20 mouse cellular contexts compared by ENCODE assay signal in genomic region chr13:114406424-114406823, GRCm38 (mm10). TPM values are rescaled to one million over a fixed set of nuclear protein-coding genes. Genes with fewer than 3 reads are reported as not detected.
DNase-seq lines count a peak whose midpoint lies in the region; ATAC-seq lines count a peak whose summit lies in the region.
"Had no signal": no experiment of that assay in that cellular context is flagged by ENCODE, and none has a peak within 500 bp of the region (broad histone marks: within the 10 kb centered on the region; RNA-seq: fewer than 3 reads in every experiment).

No protein-coding gene starts in this region.

- peaks cover 29% of the 10 kb centered on the region for H3K4me1 ChIP-seq in forebrain, embryonic 10.5 days
- H3K4me1 ChIP-seq in forebrain, embryonic 15.5 days, result no peaks in the 10 kb centered on the region
- peaks cover 24% of the 10 kb centered on the region for H3K4me1 ChIP-seq in midbrain, embryonic 11.5 days (ENCODE audit: control insufficient read depth, insufficient read depth, low read length)
- peaks cover 5% of the 10 kb centered on the region; the same call in 1 of the 2 replicates for H3K4me1 ChIP-seq in midbrain, embryonic 16.5 days (ENCODE audit: control insufficient read depth, insufficient read depth, low read length)
- H3K4me1 ChIP-seq: hindbrain, embryonic 15.5 days; limb, embryonic 13.5 days had no signal

- peak overlapping the region; percentile 56; the same call in 1 of the 2 replicates for H3K27ac ChIP-seq in forebrain, embryonic 10.5 days
- no peak overlapping the region for H3K27ac ChIP-seq in forebrain, embryonic 15.5 days (replicated peaks)
- peak overlapping the region; percentile 54; the same call in 1 of the 2 replicates for H3K27ac ChIP-seq in midbrain, embryonic 11.5 days (ENCODE audit: low read depth, low read length)
- H3K27ac ChIP-seq in midbrain, embryonic 16.5 days (ENCODE audit: low read length), result no peak overlapping the region
- H3K27ac ChIP-seq: hindbrain, embryonic 15.5 days; limb, embryonic 13.5 days; liver, embryonic 14.5 days had no signal

- no peaks in the 10 kb centered on the region for H3K36me3 ChIP-seq in forebrain, embryonic 10.5 days (replicated peaks)
- H3K36me3 ChIP-seq in forebrain, embryonic 15.5 days, result no peaks in the 10 kb centered on the region
- H3K36me3 ChIP-seq in midbrain, embryonic 11.5 days (ENCODE audit: control insufficient read depth, insufficient read depth, low read length), result no peaks in the 10 kb centered on the region
- no peaks in the 10 kb centered on the region for H3K36me3 ChIP-seq in midbrain, embryonic 16.5 days (ENCODE audit: control insufficient read depth, insufficient read depth, low read length)
- H3K36me3 ChIP-seq: hindbrain, embryonic 15.5 days; limb, embryonic 13.5 days had no signal

- no peak overlapping the region for H3K9ac ChIP-seq in forebrain, embryonic 15.5 days (replicated peaks)
- no peak overlapping the region for H3K9ac ChIP-seq in midbrain, embryonic 11.5 days (ENCODE audit: low read length)
- no peak overlapping the region for H3K9ac ChIP-seq in midbrain, embryonic 16.5 days (ENCODE audit: low read depth, low read length)
- H3K9ac ChIP-seq: hindbrain, embryonic 15.5 days; limb, embryonic 13.5 days; liver, embryonic 14.5 days had no signal

- ATAC-seq in forebrain, embryonic 15.5 days (replicated peaks), result no peak
- ATAC-seq in midbrain, embryonic 11.5 days (ENCODE audit: low FRiP score), result peak; percentile 96
- ATAC-seq in midbrain, embryonic 16.5 days, result no peak
- ATAC-seq: activated CD4-positive, CD25-positive, alpha-beta regulatory T cell, adult 4 months had no signal

- 3% methylated on average over 5 of the region's 5 CpGs for WGBS in forebrain, embryonic 10.5 days
- WGBS in forebrain, embryonic 15.5 days, result 6% methylated on average over 5 of the region's 5 CpGs
- WGBS in midbrain, embryonic 11.5 days, result 4% methylated on average over 5 of the region's 5 CpGs
- 6% methylated on average over 5 of the region's 5 CpGs for WGBS in midbrain, embryonic 16.5 days

- no peaks in the 10 kb centered on the region for H3K9me3 ChIP-seq in forebrain, embryonic 10.5 days
- no peaks in the 10 kb centered on the region for H3K9me3 ChIP-seq in forebrain, embryonic 15.5 days
- no peaks in the 10 kb centered on the region for H3K9me3 ChIP-seq in midbrain, embryonic 11.5 days (ENCODE audit: control insufficient read depth, low read length)
- no peaks in the 10 kb centered on the region for H3K9me3 ChIP-seq in midbrain, embryonic 16.5 days (replicated peaks; ENCODE audit: control insufficient read depth, low read length, poor library complexity, severe bottlenecking)
- H3K9me3 ChIP-seq: hindbrain, embryonic 15.5 days; limb, embryonic 13.5 days had no signal

- DNase-seq in forebrain, embryonic 10.5 days (ENCODE audit: extremely low spot score, low spot score), result no peak
- peak; percentile 92 for DNase-seq in midbrain, embryonic 11.5 days (ENCODE audit: low spot score, missing footprints)
- DNase-seq in embryo, embryonic 9.5 days (ENCODE audit: extremely low spot score), result peak; percentile 38
- DNase-seq in retina, postnatal 1 day, result peak; percentile 32
- DNase-seq in adrenal gland, postnatal 4 days (ENCODE audit: low spot score in 2 of 2), result no peak
- DNase-seq in left cerebral cortex, postnatal 10 days (ENCODE audit: extremely low spot score in 1 of 2, low spot score in 2 of 2), result no peak
- DNase-seq: adrenal gland, postnatal 25 days; cerebellum, adult 9-11 months; gastrocnemius, postnatal 25 days; kidney, adult 11 months; kidney, postnatal 10 days; right cerebral cortex, postnatal 4 days; thymus, postnatal 25 days had no signal

- no peaks in the 10 kb centered on the region for H3K27me3 ChIP-seq in forebrain, embryonic 10.5 days (ENCODE audit: poor library complexity, severe bottlenecking)
- no peaks in the 10 kb centered on the region for H3K27me3 ChIP-seq in forebrain, embryonic 15.5 days
- H3K27me3 ChIP-seq in midbrain, embryonic 11.5 days (ENCODE audit: control insufficient read depth, insufficient read depth, low read length), result no peaks in the 10 kb centered on the region; the same call in 1 of the 2 replicates
- H3K27me3 ChIP-seq in midbrain, embryonic 16.5 days (ENCODE audit: control insufficient read depth, insufficient read depth, low read depth, low read length), result no peaks in the 10 kb centered on the region
- H3K27me3 ChIP-seq: CH12.LX; hindbrain, embryonic 15.5 days had no signal

- intact Hi-C loops in left cerebral cortex, postnatal 10 days (cut with DNase I), result no loop called here

- no peak overlapping the region for H3K4me2 ChIP-seq in forebrain, embryonic 15.5 days (replicated peaks)
- peak overlapping the region; percentile 34 for H3K4me2 ChIP-seq in midbrain, embryonic 11.5 days
- H3K4me2 ChIP-seq in midbrain, embryonic 16.5 days (ENCODE audit: low read length), result no peak overlapping the region
- H3K4me2 ChIP-seq: hindbrain, embryonic 15.5 days; limb, embryonic 13.5 days had no signal

- peak overlapping the region; percentile 10; the same call in 1 of the 2 replicates for H3K4me3 ChIP-seq in forebrain, embryonic 10.5 days
- H3K4me3 ChIP-seq in forebrain, embryonic 15.5 days, result no peak overlapping the region
- no peak overlapping the region for H3K4me3 ChIP-seq in midbrain, embryonic 11.5 days (ENCODE audit: low read depth, low read length)
- H3K4me3 ChIP-seq in midbrain, embryonic 16.5 days (ENCODE audit: low read depth, low read length), result no peak overlapping the region
- H3K4me3 ChIP-seq: hindbrain, embryonic 15.5 days; limb, embryonic 13.5 days had no signal

RNA-seq across cellular contexts. Expression of gene Ndufs4, which starts 18.4 kb away (rescaled TPM):
- polyA plus RNA-seq in forebrain, embryonic 10.5 days (2016; fragmentation: Nextera tagmentation; extraction: Ambion mirVana), result 253 and 258 TPM in 2 replicates
- 329 and 341 TPM in 2 replicates for polyA plus RNA-seq in forebrain, embryonic 15.5 days (2015; fragmentation: Nextera tagmentation; extraction: Ambion mirVana)
- 340 and 357 TPM in 2 replicates for polyA plus RNA-seq in midbrain, embryonic 11.5 days (2014; fragmentation: Nextera tagmentation; extraction: Ambion mirVana)
- 363 and 373 TPM in 2 replicates for polyA plus RNA-seq in midbrain, embryonic 16.5 days (2015; fragmentation: Nextera tagmentation; extraction: Ambion mirVana)
- total RNA-seq in adrenal gland, postnatal 4 days (2021), result 100 to 1,000 TPM; 200 to 213 TPM
- total RNA-seq in left cerebral cortex, postnatal 10 days (2021), result 100 to 1,000 TPM; 191 to 195 TPM

RNA-seq across cellular contexts. Expression of gene Fst, which starts 52.3 kb away (rescaled TPM):
- polyA plus RNA-seq in forebrain, embryonic 10.5 days (2016; fragmentation: Nextera tagmentation; extraction: Ambion mirVana), result 11.4 and 13.9 TPM in 2 replicates
- 11.8 and 14.3 TPM in 2 replicates for polyA plus RNA-seq in forebrain, embryonic 15.5 days (2015; fragmentation: Nextera tagmentation; extraction: Ambion mirVana)
- polyA plus RNA-seq in midbrain, embryonic 11.5 days (2014; fragmentation: Nextera tagmentation; extraction: Ambion mirVana), result 48.2 and 57.0 TPM in 2 replicates
- 4.2 and 5.4 TPM in 2 replicates for polyA plus RNA-seq in midbrain, embryonic 16.5 days (2015; fragmentation: Nextera tagmentation; extraction: Ambion mirVana)
- 10 to 100 TPM; 17.6 to 23.0 TPM for total RNA-seq in adrenal gland, postnatal 4 days (2021)
- 1 to 10 TPM; 1.5 to 2.7 TPM for total RNA-seq in left cerebral cortex, postnatal 10 days (2021)
- total RNA-seq: CH12.LX had no signal

Comparison
In these comparisons a context has a peak if more than half of its experiments do, and no peak if none do; other contexts are left out.
1. H3K27ac ChIP-seq: peak in forebrain, embryonic 10.5 days (single experiment) and midbrain, embryonic 11.5 days (single experiment); none in forebrain, embryonic 15.5 days (single experiment) and midbrain, embryonic 16.5 days (single experiment).
2. DNase-seq: peak in midbrain, embryonic 11.5 days (single experiment), embryo, embryonic 9.5 days (single experiment) and retina, postnatal 1 day (single experiment); none in forebrain, embryonic 10.5 days (single experiment), adrenal gland, postnatal 4 days (0 of 2) and left cerebral cortex, postnatal 10 days (0 of 2).